In genomic region chr1:190930181-190930580, GRCm38 (mm10) we compare ENCODE assay signal across 18 mouse cellular contexts. TPM values are rescaled to one million over a fixed set of nuclear protein-coding genes. Genes with fewer than 3 reads are reported as not detected.
DNase-seq lines count a peak whose midpoint lies in the region; ATAC-seq and TF ChIP-seq lines count a peak whose summit lies in the region.
"Had no signal": no experiment of that assay in that cellular context is flagged by ENCODE, and none has a peak within 500 bp of the region (broad histone marks: within the 10 kb centered on the region; RNA-seq: fewer than 3 reads in every experiment).

No protein-coding gene starts in this region.

- 0 out of 2 replicates have a peak overlapping the region, but pooled peaks have one; percentile 18 for H3K9ac ChIP-seq in forebrain, embryonic 13.5 days
- 0 out of 2 replicates have a peak overlapping the region, but pooled peaks have one; percentile 18 for H3K9ac ChIP-seq in liver, embryonic 15.5 days
- H3K9ac ChIP-seq in liver, postnatal 0 days (replicated peaks): no peak overlapping the region
- no peak overlapping the region for H3K9ac ChIP-seq in limb, embryonic 13.5 days

- H3K9me3 ChIP-seq in forebrain, embryonic 13.5 days (replicated peaks): no peaks in the 10 kb centered on the region
- H3K9me3 ChIP-seq in forebrain, embryonic 10.5 days: no peaks in the 10 kb centered on the region
- no peaks in the 10 kb centered on the region for H3K9me3 ChIP-seq in liver, embryonic 15.5 days (replicated peaks)
- no peaks in the 10 kb centered on the region for H3K9me3 ChIP-seq in liver, postnatal 0 days (ENCODE audit: low read length)
- H3K9me3 ChIP-seq in embryonic facial prominence, embryonic 10.5 days: no peaks in the 10 kb centered on the region
- H3K9me3 ChIP-seq in limb, embryonic 13.5 days: no peaks in the 10 kb centered on the region
- H3K9me3 ChIP-seq: hindbrain, embryonic 12.5 days had no signal

- no peak overlapping the region for H3K4me2 ChIP-seq in forebrain, embryonic 13.5 days
- peak overlapping the region; percentile 7; the same call in 1 of the 2 replicates for H3K4me2 ChIP-seq in liver, embryonic 15.5 days
- no peak overlapping the region for H3K4me2 ChIP-seq in liver, postnatal 0 days (ENCODE audit: low read depth, low read length)
- H3K4me2 ChIP-seq in limb, embryonic 13.5 days (replicated peaks): 0 out of 2 replicates have a peak overlapping the region, but pooled peaks have one; percentile 9

- H3K27me3 ChIP-seq in forebrain, embryonic 13.5 days: no peaks in the 10 kb centered on the region
- no peaks in the 10 kb centered on the region for H3K27me3 ChIP-seq in forebrain, embryonic 10.5 days (ENCODE audit: poor library complexity, severe bottlenecking)
- H3K27me3 ChIP-seq in liver, embryonic 15.5 days: no peaks in the 10 kb centered on the region
- H3K27me3 ChIP-seq in liver, postnatal 0 days (ENCODE audit: insufficient read depth, low read length): no peaks in the 10 kb centered on the region
- no peaks in the 10 kb centered on the region for H3K27me3 ChIP-seq in embryonic facial prominence, embryonic 10.5 days (replicated peaks; ENCODE audit: low read depth, poor library complexity, severe bottlenecking)
- no peaks in the 10 kb centered on the region for H3K27me3 ChIP-seq in limb, embryonic 13.5 days
- H3K27me3 ChIP-seq: CH12.LX; hindbrain, embryonic 12.5 days had no signal

- TF ChIP-seq CTCF in liver, postnatal 0 days (IDR thresholded peaks at IDR 0.05; ENCODE audit: low read depth): no peak

- peaks cover 16% of the 10 kb centered on the region for H3K4me1 ChIP-seq in forebrain, embryonic 13.5 days
- peaks cover 20% of the 10 kb centered on the region for H3K4me1 ChIP-seq in forebrain, embryonic 10.5 days
- H3K4me1 ChIP-seq in liver, embryonic 15.5 days (replicated peaks): peaks cover 24% of the 10 kb centered on the region
- H3K4me1 ChIP-seq in liver, postnatal 0 days (ENCODE audit: insufficient read depth): peaks cover 19% of the 10 kb centered on the region
- H3K4me1 ChIP-seq in embryonic facial prominence, embryonic 10.5 days: peaks cover 17% of the 10 kb centered on the region
- peaks cover 21% of the 10 kb centered on the region for H3K4me1 ChIP-seq in limb, embryonic 13.5 days

- TF ChIP-seq EP300 in liver, postnatal 0 days (IDR thresholded peaks at IDR 0.05; ENCODE audit: low read depth): no peak

- no peak overlapping the region for H3K4me3 ChIP-seq in forebrain, embryonic 13.5 days
- no peak overlapping the region for H3K4me3 ChIP-seq in forebrain, embryonic 10.5 days
- H3K4me3 ChIP-seq in liver, embryonic 15.5 days (replicated peaks): no peak overlapping the region
- no peak overlapping the region for H3K4me3 ChIP-seq in liver, postnatal 0 days (ENCODE audit: low read depth, low read length)
- H3K4me3 ChIP-seq in embryonic facial prominence, embryonic 10.5 days: peak overlapping the region; percentile 13; the same call in 1 of the 2 replicates
- no peak overlapping the region for H3K4me3 ChIP-seq in limb, embryonic 13.5 days

- ATAC-seq in forebrain, embryonic 13.5 days: no peak
- ATAC-seq in liver, embryonic 15.5 days (ENCODE audit: insufficient read depth): no peak
- ATAC-seq in liver, postnatal 0 days: no peak
- no peak for ATAC-seq in limb, embryonic 13.5 days (ENCODE audit: low FRiP score, low read depth)
- ATAC-seq: inflammation-experienced regulatory T-cells, adult 6 months; midbrain, embryonic 16.5 days had no signal

- no peak for DNase-seq in forebrain, embryonic 10.5 days (ENCODE audit: extremely low spot score, low spot score)
- DNase-seq in liver, postnatal 0 days: no peak
- no peak for DNase-seq in embryonic facial prominence, embryonic 10.5 days (ENCODE audit: low spot score)
- DNase-seq in ovary, postnatal 14 days (ENCODE audit: low spot score): no peak
- DNase-seq in frontal cortex, postnatal 36 days (ENCODE audit: low spot score in 2 of 2): no peak
- DNase-seq: adrenal gland, adult 8-10 months; cerebellum, postnatal 25 days; gastrocnemius, postnatal 14 days; layer of hippocampus, postnatal 36 days; thymus, adult 18-20 months had no signal

- 96% methylated on average over 6 of the region's 6 CpGs for WGBS in forebrain, embryonic 13.5 days
- 95% methylated on average over 6 of the region's 6 CpGs for WGBS in forebrain, embryonic 10.5 days
- WGBS in liver, embryonic 15.5 days (ENCODE audit: insufficient replicate concordance): 70% methylated on average over 6 of the region's 6 CpGs
- 83% methylated on average over 6 of the region's 6 CpGs for WGBS in liver, postnatal 0 days (ENCODE audit: insufficient replicate concordance)
- WGBS in embryonic facial prominence, embryonic 10.5 days: 87% methylated on average over 6 of the region's 6 CpGs
- 74% methylated on average over 6 of the region's 6 CpGs for WGBS in limb, embryonic 13.5 days

- H3K27ac ChIP-seq in forebrain, embryonic 13.5 days: no peak overlapping the region
- no peak overlapping the region for H3K27ac ChIP-seq in forebrain, embryonic 10.5 days
- no peak overlapping the region for H3K27ac ChIP-seq in liver, embryonic 15.5 days (replicated peaks)
- H3K27ac ChIP-seq in liver, postnatal 0 days (ENCODE audit: low read depth): no peak overlapping the region
- no peak overlapping the region for H3K27ac ChIP-seq in embryonic facial prominence, embryonic 10.5 days (replicated peaks)
- H3K27ac ChIP-seq in limb, embryonic 13.5 days: no peak overlapping the region
- H3K27ac ChIP-seq: hindbrain, embryonic 12.5 days; kidney, postnatal 0 days had no signal

- peaks cover 15% of the 10 kb centered on the region for H3K36me3 ChIP-seq in forebrain, embryonic 13.5 days (ENCODE audit: poor library complexity, severe bottlenecking)
- H3K36me3 ChIP-seq in forebrain, embryonic 10.5 days (replicated peaks): peaks cover 24% of the 10 kb centered on the region
- peaks cover 18% of the 10 kb centered on the region for H3K36me3 ChIP-seq in liver, embryonic 15.5 days (replicated peaks)
- peaks cover 15% of the 10 kb centered on the region for H3K36me3 ChIP-seq in liver, postnatal 0 days (replicated peaks; ENCODE audit: insufficient read depth, low read length)
- H3K36me3 ChIP-seq in embryonic facial prominence, embryonic 10.5 days (replicated peaks): peaks cover 26% of the 10 kb centered on the region
- H3K36me3 ChIP-seq in limb, embryonic 13.5 days: peaks cover 22% of the 10 kb centered on the region

RNA-seq across cellular contexts. Expression of gene Angel2, which starts 5.3 kb away (rescaled TPM):
- 58.8 and 60.2 TPM in 2 replicates for polyA plus RNA-seq in forebrain, embryonic 13.5 days (2015; fragmentation: Nextera tagmentation; extraction: Ambion mirVana)
- 50.8 and 52.7 TPM in 2 replicates for polyA plus RNA-seq in forebrain, embryonic 10.5 days (2016; fragmentation: Nextera tagmentation; extraction: Ambion mirVana)
- polyA plus RNA-seq in liver, embryonic 15.5 days (2015; fragmentation: Nextera tagmentation; extraction: Ambion mirVana): 11.3 and 13.4 TPM in 2 replicates
- polyA plus RNA-seq in liver, postnatal 0 days (2015; fragmentation: Nextera tagmentation; extraction: Ambion mirVana): 13.3 and 15.8 TPM in 2 replicates
- 50.4 and 55.3 TPM in 2 replicates for polyA plus RNA-seq in embryonic facial prominence, embryonic 10.5 days (2016; fragmentation: Nextera tagmentation; extraction: Ambion mirVana)
- 55.1 and 55.3 TPM in 2 replicates for polyA plus RNA-seq in limb, embryonic 13.5 days (2015; fragmentation: Nextera tagmentation; extraction: Ambion mirVana)

RNA-seq across cellular contexts. Expression of gene Rps6kc1, which starts 18.6 kb away (rescaled TPM):
- 20.2 and 22.4 TPM in 2 replicates for polyA plus RNA-seq in forebrain, embryonic 13.5 days (2015; fragmentation: Nextera tagmentation; extraction: Ambion mirVana)
- 14.7 and 17.3 TPM in 2 replicates for polyA plus RNA-seq in forebrain, embryonic 10.5 days (2016; fragmentation: Nextera tagmentation; extraction: Ambion mirVana)
- polyA plus RNA-seq in liver, embryonic 15.5 days (2015; fragmentation: Nextera tagmentation; extraction: Ambion mirVana): 3.4 and 3.5 TPM in 2 replicates
- polyA plus RNA-seq in liver, postnatal 0 days (2015; fragmentation: Nextera tagmentation; extraction: Ambion mirVana): 2.9 and 3.9 TPM in 2 replicates
- polyA plus RNA-seq in embryonic facial prominence, embryonic 10.5 days (2016; fragmentation: Nextera tagmentation; extraction: Ambion mirVana): 14.6 and 16.9 TPM in 2 replicates
- 17.2 and 17.3 TPM in 2 replicates for polyA plus RNA-seq in limb, embryonic 13.5 days (2015; fragmentation: Nextera tagmentation; extraction: Ambion mirVana)

RNA-seq across cellular contexts. Expression of gene Vash2, which starts 48.9 kb away (rescaled TPM):
- polyA plus RNA-seq in forebrain, embryonic 13.5 days (2015; fragmentation: Nextera tagmentation; extraction: Ambion mirVana): 57.6 and 62.6 TPM in 2 replicates
- polyA plus RNA-seq in forebrain, embryonic 10.5 days (2016; fragmentation: Nextera tagmentation; extraction: Ambion mirVana): 39.0 and 39.7 TPM in 2 replicates
- polyA plus RNA-seq in liver, embryonic 15.5 days (2015; fragmentation: Nextera tagmentation; extraction: Ambion mirVana): 0.88 and 1.2 TPM in 2 replicates
- 0.27 and 0.31 TPM in 2 replicates for polyA plus RNA-seq in liver, postnatal 0 days (2015; fragmentation: Nextera tagmentation; extraction: Ambion mirVana)
- polyA plus RNA-seq in embryonic facial prominence, embryonic 10.5 days (2016; fragmentation: Nextera tagmentation; extraction: Ambion mirVana): 52.7 and 56.7 TPM in 2 replicates
- 64.4 and 72.7 TPM in 2 replicates for polyA plus RNA-seq in limb, embryonic 13.5 days (2015; fragmentation: Nextera tagmentation; extraction: Ambion mirVana)

Comparison
In these comparisons a context has a peak if more than half of its experiments do, and no peak if none do; other contexts are left out.
1. H3K4me2 ChIP-seq: peak in liver, embryonic 15.5 days (single experiment) and limb, embryonic 13.5 days (single experiment); none in forebrain, embryonic 13.5 days (single experiment) and liver, postnatal 0 days (single experiment).
2. H3K9ac ChIP-seq: peak in forebrain, embryonic 13.5 days (single experiment) and liver, embryonic 15.5 days (single experiment); none in liver, postnatal 0 days (single experiment) and limb, embryonic 13.5 days (single experiment).
3. RNA of gene Vash2, which starts 48.9 kb away (polyA plus RNA-seq): 64.4 to 72.7 TPM in limb, embryonic 13.5 days, 57.6 to 62.6 TPM in forebrain, embryonic 13.5 days, 52.7 to 56.7 TPM in embryonic facial prominence, embryonic 10.5 days and 39.0 to 39.7 TPM in forebrain, embryonic 10.5 days; 0.88 to 1.2 TPM in liver, embryonic 15.5 days and 0.27 to 0.31 TPM in liver, postnatal 0 days; every median in the first group is over 10 times any median in the second.